Mouse (Mus musculus): ENCODE results near the gene Evx2.

Gene Evx2

GRCm38 (mm10) chr2:74659507-74660005 lies at the start of gene Evx2:
Gene Evx2, minus strand, starts transcription at chr2:74659557.
- DNase-seq (ENCODE audit: low read depth, low spot score): no peak

- no peak for DNase-seq (ENCODE audit: low read depth, low spot score)
Measured at GRCm38 (mm10) chr2:74708676-74709075, 49.3 kb upstream of the Evx2 start.

- no peak for DNase-seq (ENCODE audit: low read depth, low spot score)
Measured at GRCm38 (mm10) chr2:74707599-74707998, 48.2 kb upstream of the Evx2 start.

- DNase-seq (ENCODE audit: low read depth, low spot score): no peak
Measured at GRCm38 (mm10) chr2:74706393-74706960, 47.1 kb upstream of the Evx2 start.

GRCm38 (mm10) chr2:74705467-74706089 lies 46.2 kb upstream of the Evx2 start:
- DNase-seq (ENCODE audit: low read depth, low spot score): no peak

- no peak for DNase-seq (ENCODE audit: low read depth, low spot score)
Measured at GRCm38 (mm10) chr2:74704999-74705466, 45.7 kb upstream of the Evx2 start.

GRCm38 (mm10) chr2:74704393-74704998 lies 45.1 kb upstream of the Evx2 start, which contains the start of gene Hoxd8:
Gene Hoxd8, plus strand, starts transcription at chr2:74704615.
- DNase-seq (ENCODE audit: low read depth, low spot score): no peak

- DNase-seq (ENCODE audit: low read depth, low spot score): no peak
Measured at GRCm38 (mm10) chr2:74703720-74704392, 44.5 kb upstream of the Evx2 start.

- no peak for DNase-seq (ENCODE audit: low read depth, low spot score)
Measured at GRCm38 (mm10) chr2:74703317-74703716, 44.0 kb upstream of the Evx2 start.

GRCm38 (mm10) chr2:74702820-74703219 lies 43.5 kb upstream of the Evx2 start:
- no peak for DNase-seq (ENCODE audit: low read depth, low spot score)

- no peak for DNase-seq (ENCODE audit: low read depth, low spot score)
Measured at GRCm38 (mm10) chr2:74701949-74702819, 42.8 kb upstream of the Evx2 start.

- DNase-seq (ENCODE audit: low read depth, low spot score): no peak
Measured at GRCm38 (mm10) chr2:74700546-74701112, 41.3 kb upstream of the Evx2 start.

- DNase-seq (ENCODE audit: low read depth, low spot score): no peak
Measured at GRCm38 (mm10) chr2:74699664-74700545, 40.5 kb upstream of the Evx2 start.

- no peak for DNase-seq (ENCODE audit: low read depth, low spot score)
Measured at GRCm38 (mm10) chr2:74699053-74699430, 39.7 kb upstream of the Evx2 start.

- DNase-seq (ENCODE audit: low read depth, low spot score): no peak
Measured at GRCm38 (mm10) chr2:74698201-74699052, 39.1 kb upstream of the Evx2 start.

GRCm38 (mm10) chr2:74697567-74698121 lies 38.3 kb upstream of the Evx2 start, which contains the start of gene Hoxd9:
Gene Hoxd9, plus strand, starts transcription at chr2:74697727.
- no peak for DNase-seq (ENCODE audit: low read depth, low spot score)

GRCm38 (mm10) chr2:74696442-74697335 lies 37.3 kb upstream of the Evx2 start:
- no peak for DNase-seq (ENCODE audit: low read depth, low spot score)

Data from embryo, embryonic 11.5 days (tissue).